In genomic region chr12:74850323-74850722, GRCm38 (mm10) we compare ENCODE assay signal across 20 mouse cellular contexts.
DNase-seq lines count a peak whose midpoint lies in the region; ATAC-seq and TF ChIP-seq lines count a peak whose summit lies in the region.
"Had no signal": no experiment of that assay in that cellular context is flagged by ENCODE, and none has a peak within 500 bp of the region (broad histone marks: within the 10 kb centered on the region; RNA-seq: fewer than 3 reads in every experiment).

No protein-coding gene starts in this region.

- no peak overlapping the region for H3K9ac ChIP-seq in forebrain, embryonic 12.5 days
- H3K9ac ChIP-seq in hindbrain, embryonic 14.5 days, result no peak overlapping the region
- no peak overlapping the region for H3K9ac ChIP-seq in midbrain, embryonic 14.5 days (replicated peaks; ENCODE audit: low read length)
- H3K9ac ChIP-seq in kidney, embryonic 15.5 days, result no peak overlapping the region
- no peak overlapping the region for H3K9ac ChIP-seq in liver, postnatal 0 days (replicated peaks)
- H3K9ac ChIP-seq: embryonic facial prominence, embryonic 15.5 days; heart, embryonic 15.5 days; limb, embryonic 12.5 days; liver, embryonic 14.5 days; neural tube, embryonic 12.5 days had no signal

- no peak for TF ChIP-seq EP300 in liver, postnatal 0 days (IDR thresholded peaks at IDR 0.05; ENCODE audit: low read depth)

- H3K4me3 ChIP-seq in forebrain, embryonic 12.5 days (replicated peaks), result no peak overlapping the region
- no peak overlapping the region for H3K4me3 ChIP-seq in hindbrain, embryonic 14.5 days (replicated peaks; ENCODE audit: low read length)
- H3K4me3 ChIP-seq in midbrain, embryonic 14.5 days (replicated peaks; ENCODE audit: low read depth, low read length), result no peak overlapping the region
- H3K4me3 ChIP-seq in kidney, embryonic 15.5 days (replicated peaks), result no peak overlapping the region
- no peak overlapping the region for H3K4me3 ChIP-seq in liver, postnatal 0 days (ENCODE audit: low read depth, low read length)
- H3K4me3 ChIP-seq: embryonic facial prominence, embryonic 15.5 days; heart, embryonic 15.5 days; left cerebral cortex, adult 2 months; limb, embryonic 12.5 days; neural tube, embryonic 12.5 days had no signal

- H3K4me2 ChIP-seq in forebrain, embryonic 12.5 days, result peak overlapping the region; percentile 10; the same call in 1 of the 2 replicates
- H3K4me2 ChIP-seq in hindbrain, embryonic 14.5 days (replicated peaks), result no peak overlapping the region
- no peak overlapping the region for H3K4me2 ChIP-seq in midbrain, embryonic 14.5 days (ENCODE audit: low read length)
- no peak overlapping the region for H3K4me2 ChIP-seq in kidney, embryonic 15.5 days
- no peak overlapping the region for H3K4me2 ChIP-seq in liver, postnatal 0 days (ENCODE audit: low read depth, low read length)
- H3K4me2 ChIP-seq: embryonic facial prominence, embryonic 15.5 days; heart, embryonic 15.5 days; limb, embryonic 12.5 days; neural tube, embryonic 12.5 days had no signal

- H3K36me3 ChIP-seq in forebrain, embryonic 12.5 days (replicated peaks), result no peaks in the 10 kb centered on the region
- no peaks in the 10 kb centered on the region for H3K36me3 ChIP-seq in hindbrain, embryonic 14.5 days (replicated peaks; ENCODE audit: control insufficient read depth, insufficient read depth)
- H3K36me3 ChIP-seq in midbrain, embryonic 14.5 days (ENCODE audit: control insufficient read depth, insufficient read depth, low read length), result no peaks in the 10 kb centered on the region
- H3K36me3 ChIP-seq in kidney, embryonic 15.5 days, result no peaks in the 10 kb centered on the region
- no peaks in the 10 kb centered on the region for H3K36me3 ChIP-seq in liver, postnatal 0 days (replicated peaks; ENCODE audit: insufficient read depth, low read length)
- H3K36me3 ChIP-seq: embryonic facial prominence, embryonic 15.5 days; heart, embryonic 15.5 days; limb, embryonic 12.5 days; neural tube, embryonic 12.5 days had no signal

- TF ChIP-seq CTCF in brain, embryonic 14.5 days (IDR thresholded peaks at IDR 0.05; ENCODE audit: borderline replicate concordance, extremely low read depth, insufficient read depth, insufficient read length), result no peak
- no peak for TF ChIP-seq CTCF in liver, postnatal 0 days (IDR thresholded peaks at IDR 0.05; ENCODE audit: low read depth)

- H3K9me3 ChIP-seq in forebrain, embryonic 12.5 days, result no peaks in the 10 kb centered on the region
- no peaks in the 10 kb centered on the region for H3K9me3 ChIP-seq in hindbrain, embryonic 14.5 days (ENCODE audit: control insufficient read depth, low read length)
- no peaks in the 10 kb centered on the region for H3K9me3 ChIP-seq in midbrain, embryonic 14.5 days (ENCODE audit: control insufficient read depth, low read length)
- H3K9me3 ChIP-seq in kidney, embryonic 15.5 days (replicated peaks), result no peaks in the 10 kb centered on the region
- H3K9me3 ChIP-seq in liver, postnatal 0 days (ENCODE audit: low read length), result no peaks in the 10 kb centered on the region
- H3K9me3 ChIP-seq: embryonic facial prominence, embryonic 15.5 days; heart, embryonic 15.5 days; limb, embryonic 12.5 days; neural tube, embryonic 12.5 days had no signal

- peaks cover 12% of the 10 kb centered on the region for H3K4me1 ChIP-seq in forebrain, embryonic 12.5 days
- peaks cover 7% of the 10 kb centered on the region; the same call in 1 of the 2 replicates for H3K4me1 ChIP-seq in hindbrain, embryonic 14.5 days (replicated peaks; ENCODE audit: control insufficient read depth, insufficient read depth, low read length)
- peaks cover 3% of the 10 kb centered on the region; the same call in 1 of the 2 replicates for H3K4me1 ChIP-seq in midbrain, embryonic 14.5 days (ENCODE audit: control insufficient read depth, insufficient read depth, low read length)
- no peaks in the 10 kb centered on the region for H3K4me1 ChIP-seq in kidney, embryonic 15.5 days
- no peaks in the 10 kb centered on the region for H3K4me1 ChIP-seq in liver, postnatal 0 days (ENCODE audit: insufficient read depth)
- H3K4me1 ChIP-seq: embryonic facial prominence, embryonic 15.5 days; heart, embryonic 15.5 days; limb, embryonic 12.5 days; neural tube, embryonic 12.5 days had no signal

- H3K27ac ChIP-seq in forebrain, embryonic 12.5 days, result no peak overlapping the region
- H3K27ac ChIP-seq in hindbrain, embryonic 14.5 days, result peak overlapping the region; percentile 3; the same call in 1 of the 2 replicates
- no peak overlapping the region for H3K27ac ChIP-seq in midbrain, embryonic 14.5 days (replicated peaks; ENCODE audit: low read depth, low read length)
- H3K27ac ChIP-seq in kidney, embryonic 15.5 days, result no peak overlapping the region
- no peak overlapping the region for H3K27ac ChIP-seq in liver, postnatal 0 days (ENCODE audit: low read depth)
- H3K27ac ChIP-seq: embryonic facial prominence, embryonic 15.5 days; heart, embryonic 15.5 days; left cerebral cortex, adult 2 months; limb, embryonic 12.5 days; liver, embryonic 14.5 days; neural tube, embryonic 12.5 days; stomach, postnatal 0 days had no signal

- ATAC-seq in forebrain, embryonic 12.5 days (ENCODE audit: low FRiP score), result peak; percentile 81; the same call in 1 of the 2 replicates
- peak; percentile 74; the same call in 1 of the 2 replicates for ATAC-seq in hindbrain, embryonic 14.5 days (ENCODE audit: low FRiP score)
- ATAC-seq in midbrain, embryonic 14.5 days (ENCODE audit: low FRiP score, low TSS enrichment), result no peak; the same call in 1 of the 2 replicates
- ATAC-seq in kidney, embryonic 15.5 days (replicated peaks; ENCODE audit: low FRiP score), result no peak
- ATAC-seq in liver, postnatal 0 days, result no peak

- 9% methylated on average over 2 of the region's 2 CpGs for WGBS in forebrain, embryonic 12.5 days
- WGBS in hindbrain, embryonic 14.5 days, result 12% methylated on average over 2 of the region's 2 CpGs
- 1% methylated on average over 2 of the region's 2 CpGs for WGBS in midbrain, embryonic 14.5 days
- 52% methylated on average over 2 of the region's 2 CpGs for WGBS in kidney, embryonic 15.5 days
- 53% methylated on average over 2 of the region's 2 CpGs for WGBS in liver, postnatal 0 days (ENCODE audit: insufficient replicate concordance)

- DNase-seq in brain, embryonic 14.5 days (ENCODE audit: low read depth), result peak; percentile 76
- peak; percentile 49 for DNase-seq in hindbrain, embryonic 14.5 days (ENCODE audit: low spot score)
- DNase-seq in midbrain, embryonic 14.5 days, result peak; percentile 57
- no peak for DNase-seq in urinary bladder, postnatal 25 days (ENCODE audit: low spot score)
- DNase-seq in right cerebral cortex, adult 2 months (ENCODE audit: low spot score in 2 of 2), result no peak
- DNase-seq in liver, postnatal 0 days, result no peak
- DNase-seq: cerebellum, postnatal 25 days; kidney, adult 9 months; lung, postnatal 14 days; thymus, postnatal 14 days had no signal

- no peak for TF ChIP-seq POLR2A in brain, embryonic 14.5 days (IDR thresholded peaks at IDR 0.05; ENCODE audit: borderline replicate concordance, extremely low read depth, insufficient read depth, insufficient read length, poor library complexity, severe bottlenecking)

- H3K27me3 ChIP-seq in forebrain, embryonic 12.5 days, result no peaks in the 10 kb centered on the region
- H3K27me3 ChIP-seq in hindbrain, embryonic 14.5 days (ENCODE audit: control insufficient read depth, insufficient read depth, low read length), result no peaks in the 10 kb centered on the region
- no peaks in the 10 kb centered on the region for H3K27me3 ChIP-seq in midbrain, embryonic 14.5 days (ENCODE audit: control insufficient read depth, insufficient read depth, low read length)
- no peaks in the 10 kb centered on the region for H3K27me3 ChIP-seq in kidney, embryonic 15.5 days
- no peaks in the 10 kb centered on the region for H3K27me3 ChIP-seq in liver, postnatal 0 days (ENCODE audit: insufficient read depth, low read length)
- H3K27me3 ChIP-seq: CH12.LX; embryonic facial prominence, embryonic 15.5 days; heart, embryonic 15.5 days; limb, embryonic 12.5 days; neural tube, embryonic 12.5 days had no signal

Comparison
In these comparisons a context has a peak if more than half of its experiments do, and no peak if none do; other contexts are left out.
1. DNase-seq: peak in brain, embryonic 14.5 days (single experiment), hindbrain, embryonic 14.5 days (single experiment) and midbrain, embryonic 14.5 days (single experiment); none in urinary bladder, postnatal 25 days (single experiment), right cerebral cortex, adult 2 months (0 of 2) and liver, postnatal 0 days (single experiment).
2. ATAC-seq: peak in forebrain, embryonic 12.5 days (single experiment) and hindbrain, embryonic 14.5 days (single experiment); none in midbrain, embryonic 14.5 days (single experiment), kidney, embryonic 15.5 days (single experiment) and liver, postnatal 0 days (single experiment).